Mouse (Mus musculus) retina, adult 2 months (tissue): ENCODE measurements at regions not wholly inside any gene's neighbourhood (a gene's known extent, or its start where the extent isn't known, plus 50 kb on each side); places are given as distances from the start of the nearest gene placed in this dataset.

Experiments used
- DNase-seq: peaks from one replicate; pipeline ENCODE4 v3.0.0-alpha.2; 2012; ENCODE audit warnings: low read depth, low spot score

DNA sequence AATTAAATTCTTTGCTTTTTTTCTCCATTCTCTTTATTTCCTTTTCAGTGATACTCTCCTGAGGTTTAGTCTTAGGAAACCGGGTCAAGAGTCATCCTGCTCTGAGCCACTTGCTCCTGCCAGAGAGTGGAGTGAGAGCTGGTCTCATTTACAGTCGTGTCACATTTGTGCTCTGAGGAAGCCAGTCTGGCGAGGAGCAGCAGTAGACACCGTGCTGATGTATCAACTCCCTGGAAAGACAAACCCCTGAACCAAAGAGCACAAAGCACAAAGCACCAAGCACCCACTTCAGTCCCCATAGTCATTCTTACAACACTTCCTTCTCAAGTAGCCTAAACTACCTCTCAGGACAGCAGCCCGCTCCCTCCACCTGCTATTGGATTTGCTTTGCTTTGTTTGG is 390.7 kb downstream of the Wdr11 start:
- DNase-seq = no peak

DNA sequence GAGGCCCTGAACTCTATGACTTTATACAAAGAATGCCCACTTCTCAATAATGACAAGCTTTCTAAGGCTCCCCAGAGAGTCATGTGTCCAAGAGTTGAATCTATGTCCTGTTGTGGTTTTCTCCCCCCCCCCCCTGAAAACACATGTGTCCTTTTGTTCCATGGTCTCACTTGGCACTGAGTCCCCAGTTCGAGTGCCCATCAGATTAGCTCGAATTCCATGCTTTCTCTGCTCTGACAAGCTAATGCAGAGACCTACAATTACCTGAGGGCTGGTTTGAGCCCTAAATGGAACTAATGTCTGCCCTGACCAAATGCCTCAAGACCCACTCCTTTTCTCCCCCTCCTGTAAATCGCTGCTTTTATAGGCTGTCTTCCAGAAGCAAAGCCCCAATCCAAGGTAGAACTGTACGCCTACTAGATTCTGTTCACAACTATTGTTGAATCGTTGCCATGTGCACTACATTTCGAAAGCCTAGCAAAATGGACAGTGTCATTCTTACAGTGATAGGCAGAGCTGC is 392.0 kb downstream of the Wdr11 start:
- DNase-seq = no peak

DNA sequence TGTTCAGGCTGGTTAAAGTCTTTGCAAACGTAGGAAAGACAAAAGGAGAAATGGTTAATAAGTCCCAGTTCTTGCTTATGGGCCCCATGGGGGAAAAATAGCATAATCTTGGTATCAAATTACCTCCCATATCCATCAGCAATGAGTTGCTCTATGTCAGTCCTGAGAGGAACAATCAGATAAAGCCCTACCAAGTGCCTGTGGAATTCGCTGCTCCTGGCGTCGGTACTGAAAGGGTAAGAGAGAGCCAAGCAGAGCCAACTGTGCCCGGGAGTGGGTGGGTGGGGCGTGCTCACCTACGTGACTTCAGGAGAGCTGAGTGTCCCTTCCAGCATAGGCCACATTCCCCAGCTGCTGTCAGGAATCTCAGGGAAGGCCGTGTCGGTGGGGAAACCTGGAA is 392.7 kb downstream of the Wdr11 start:
- no peak for DNase-seq

DNA sequence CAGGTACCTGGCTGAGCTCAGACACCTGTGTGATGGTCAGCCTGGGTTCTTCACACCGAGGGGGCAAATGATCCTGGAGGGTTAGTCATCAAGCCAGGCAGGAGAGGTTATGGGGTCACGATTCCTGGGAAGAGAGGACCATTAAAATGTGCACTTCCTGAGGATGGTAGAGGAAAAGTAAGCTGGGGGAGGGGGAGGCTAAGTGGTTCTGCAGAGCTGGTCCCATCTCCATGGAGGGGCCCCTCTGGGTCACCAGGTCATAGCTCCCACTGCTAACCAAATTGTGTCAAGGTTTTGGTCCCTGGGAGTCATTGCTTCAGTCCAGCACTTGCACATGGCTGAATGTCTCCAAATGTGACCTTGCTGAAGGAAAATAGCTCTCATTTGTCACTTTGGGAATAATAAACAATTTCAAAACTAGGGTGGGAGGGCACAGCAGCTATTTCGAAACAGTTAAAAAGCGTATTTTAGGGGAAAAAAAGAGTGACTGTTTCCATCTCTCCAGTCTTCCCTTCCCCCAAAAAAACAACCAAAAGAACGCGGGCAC is 395.5 kb downstream of the Wdr11 start:
- no peak for DNase-seq

DNA sequence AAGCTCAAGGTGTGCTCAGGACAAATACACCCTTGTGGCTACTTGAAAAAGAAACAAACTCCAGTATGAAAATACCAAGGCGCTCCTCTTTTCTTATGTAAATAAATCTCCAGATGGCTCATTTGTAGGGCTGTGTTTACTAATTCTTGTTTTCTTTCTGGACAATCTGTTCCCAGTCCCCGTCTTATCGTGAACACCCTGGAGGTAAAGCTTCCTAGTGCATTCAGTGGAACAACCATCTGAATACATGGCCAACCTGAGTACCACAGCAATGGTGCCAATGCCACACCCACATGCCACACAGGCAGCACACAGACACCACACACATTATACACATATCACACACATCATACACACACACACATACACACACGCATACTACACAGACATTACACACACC is 396.1 kb downstream of the Wdr11 start:
- DNase-seq = no peak

DNA sequence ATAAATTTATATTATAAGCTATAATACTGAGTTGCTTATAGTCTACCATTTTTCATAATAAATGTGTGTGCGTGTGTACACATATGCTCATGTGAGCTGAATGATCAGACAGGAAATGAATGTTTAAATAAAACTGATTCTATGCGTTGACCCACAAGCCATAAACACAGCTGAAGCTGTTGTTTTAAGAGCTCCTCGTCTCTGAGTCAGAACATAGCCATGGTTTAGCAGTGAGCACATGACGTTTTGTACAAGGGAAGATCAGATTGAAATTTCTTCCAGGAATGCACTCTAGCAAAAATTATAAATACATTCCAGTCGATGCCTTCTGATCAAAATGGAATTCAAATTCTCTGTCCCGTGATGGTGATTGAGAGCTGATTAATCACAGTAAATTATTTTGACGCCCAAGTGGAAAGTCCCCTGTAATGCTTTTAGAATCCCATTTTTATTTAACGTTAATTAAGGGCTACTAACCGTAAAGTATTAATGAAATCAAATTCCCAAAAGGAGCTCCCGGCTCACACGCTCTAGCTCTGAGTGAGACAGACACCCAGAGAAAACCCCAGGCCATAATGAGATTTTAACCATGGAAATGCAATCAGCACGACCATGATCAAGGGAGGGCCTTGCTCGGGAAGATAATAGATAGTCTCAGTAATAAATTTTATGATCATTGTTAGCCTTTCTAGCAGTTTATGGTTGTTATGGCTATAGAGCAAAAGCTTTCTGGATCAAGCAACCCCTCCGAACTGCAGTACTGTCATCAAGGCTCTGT is 402.0 kb downstream of the Wdr11 start:
- no peak for DNase-seq

DNA sequence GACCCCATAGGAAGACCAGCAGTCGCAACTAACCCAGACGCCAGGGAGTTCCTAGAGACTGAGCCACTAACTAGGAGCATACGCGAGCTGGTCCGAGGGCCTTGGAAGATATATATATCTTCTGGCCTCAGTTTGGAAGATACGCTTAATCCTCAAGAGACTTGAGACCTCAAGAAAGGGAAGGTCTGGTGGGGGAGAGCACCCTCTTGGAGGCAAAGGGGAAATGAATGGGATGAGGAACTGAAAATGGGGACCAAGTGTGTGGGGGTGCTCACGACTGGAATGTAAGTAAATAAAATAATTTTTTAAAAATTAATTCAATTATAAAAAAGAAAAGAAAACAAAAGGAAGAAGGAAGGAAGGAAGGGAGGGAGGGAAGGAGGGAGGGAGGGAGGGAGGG is 403.9 kb downstream of the Wdr11 start:
- DNase-seq = no peak

DNA sequence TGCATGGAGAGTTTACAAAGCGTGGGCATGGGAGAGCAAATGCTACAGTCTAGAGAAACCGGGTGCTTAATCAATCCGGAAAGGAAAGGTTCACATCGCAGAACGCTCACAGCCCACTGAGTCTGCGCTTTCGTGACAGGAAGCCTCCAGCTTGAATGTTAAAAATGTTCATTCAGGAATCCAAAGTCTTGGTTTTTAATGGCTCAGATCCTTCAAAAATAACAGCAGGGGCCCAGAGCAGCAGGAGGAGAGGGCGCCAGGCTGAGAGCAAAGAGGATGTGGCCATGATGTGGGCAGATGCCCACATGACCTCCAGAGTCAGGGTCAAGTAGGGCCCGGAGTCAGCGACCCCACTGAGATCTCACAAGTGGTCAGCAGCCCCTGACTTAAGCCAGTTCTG is 409.4 kb downstream of the Wdr11 start:
- DNase-seq = no peak

DNA sequence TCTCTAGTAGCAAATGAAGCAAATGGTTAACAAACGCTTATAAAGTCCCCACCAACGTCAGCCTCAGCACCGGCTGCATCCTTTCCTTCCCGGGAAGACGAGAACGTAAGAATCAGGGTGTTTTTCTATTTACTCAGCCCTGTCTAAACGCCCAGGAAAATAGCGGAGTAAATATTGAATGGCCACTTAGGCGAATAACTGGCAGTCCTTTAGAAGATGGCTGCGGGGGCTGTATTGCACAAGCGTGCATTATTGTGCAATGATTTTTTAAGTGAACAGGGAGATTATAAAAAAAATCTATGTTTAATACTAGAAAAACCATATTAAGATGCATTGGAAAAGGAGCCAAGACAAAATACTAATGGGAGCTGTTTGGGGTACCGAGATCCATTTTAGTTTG is 410.3 kb downstream of the Wdr11 start:
- DNase-seq = no peak

DNA sequence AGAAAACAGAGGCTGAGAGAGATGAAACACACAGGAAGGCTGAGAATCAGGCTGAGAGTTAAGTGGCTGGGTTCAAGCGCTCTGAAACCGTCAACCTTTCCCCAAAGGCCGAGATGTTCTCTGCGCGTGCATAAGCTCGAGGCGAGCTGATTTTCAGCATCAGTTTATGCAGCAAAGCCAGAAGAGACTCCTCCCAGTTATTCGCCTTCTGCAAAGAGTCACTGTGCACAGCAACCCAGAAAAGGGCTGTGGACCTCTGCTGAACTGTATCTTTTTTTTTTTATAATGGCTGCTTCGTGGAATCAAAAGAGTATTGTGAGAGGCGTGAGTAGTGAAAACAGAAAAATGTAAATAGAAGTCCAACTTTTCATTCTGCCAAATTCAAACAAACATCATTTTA is 413.7 kb downstream of the Wdr11 start:
- DNase-seq = no peak

DNA sequence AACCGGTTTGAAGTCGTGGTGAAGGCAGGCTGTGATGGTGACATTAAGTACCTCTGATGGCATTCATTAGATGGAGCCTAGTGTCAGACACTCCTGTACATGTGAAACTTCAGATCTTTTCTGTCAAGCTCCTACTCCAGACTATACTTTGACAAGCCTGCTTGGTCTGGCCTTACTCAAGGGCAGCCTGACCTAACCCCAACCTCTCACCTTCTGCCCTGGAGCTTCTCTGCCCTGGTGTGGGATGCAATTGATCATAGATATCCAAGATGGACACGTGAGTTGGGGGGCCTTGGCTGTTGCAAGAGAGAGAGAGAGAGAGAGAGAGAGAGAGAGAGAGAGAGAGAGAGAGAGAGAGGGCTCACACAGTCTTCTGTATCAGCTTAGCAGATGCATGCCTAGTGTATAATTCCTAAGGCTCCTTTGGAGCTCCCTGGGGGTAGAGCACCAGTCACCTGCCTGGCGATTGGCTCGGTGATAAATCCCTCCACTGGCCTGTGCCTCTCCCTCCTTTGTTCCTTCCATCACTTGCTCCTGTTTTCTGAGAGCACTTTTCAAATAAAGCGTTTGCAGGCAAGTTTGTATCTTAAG is 416.4 kb downstream of the Wdr11 start:
- DNase-seq = no peak

DNA sequence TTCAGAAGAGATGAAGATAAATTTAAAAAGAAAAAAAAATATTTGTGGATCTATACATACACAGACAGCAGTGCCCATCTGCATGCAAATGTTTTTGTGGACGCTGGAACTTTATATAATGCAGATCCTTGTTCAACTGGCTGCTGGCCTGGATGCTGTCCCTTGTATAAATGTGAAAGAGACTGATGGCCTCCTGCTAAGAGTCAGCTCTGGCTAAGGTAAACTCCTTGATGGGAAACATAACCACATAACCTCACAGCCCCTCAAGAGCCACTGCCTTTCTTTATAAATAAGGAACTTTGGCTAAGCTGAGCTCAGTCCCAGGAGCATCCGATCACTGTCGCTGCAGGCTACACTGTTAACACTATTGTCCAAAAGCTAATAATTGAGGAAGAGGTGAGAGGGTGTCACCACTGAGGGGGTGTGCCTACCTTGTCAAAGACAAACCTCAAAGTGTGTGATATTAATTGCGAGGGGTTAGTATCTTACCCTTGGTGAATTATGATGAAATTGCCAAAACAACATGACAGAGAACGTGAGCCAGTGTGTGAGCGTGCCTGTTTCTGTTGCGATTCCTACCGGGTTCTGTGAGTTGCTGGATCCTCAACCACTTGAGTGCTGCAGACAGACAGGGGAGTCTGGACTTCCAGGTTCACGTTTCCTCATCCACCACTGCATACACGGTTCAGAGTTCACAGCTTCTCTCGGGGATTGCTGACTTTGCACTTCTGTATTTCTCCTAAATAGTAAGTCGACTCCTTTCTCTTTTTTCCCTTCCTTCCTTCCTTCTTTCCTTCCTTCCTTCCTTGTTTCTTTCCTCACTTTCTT is 417.1 kb downstream of the Wdr11 start:
- no peak for DNase-seq

DNA sequence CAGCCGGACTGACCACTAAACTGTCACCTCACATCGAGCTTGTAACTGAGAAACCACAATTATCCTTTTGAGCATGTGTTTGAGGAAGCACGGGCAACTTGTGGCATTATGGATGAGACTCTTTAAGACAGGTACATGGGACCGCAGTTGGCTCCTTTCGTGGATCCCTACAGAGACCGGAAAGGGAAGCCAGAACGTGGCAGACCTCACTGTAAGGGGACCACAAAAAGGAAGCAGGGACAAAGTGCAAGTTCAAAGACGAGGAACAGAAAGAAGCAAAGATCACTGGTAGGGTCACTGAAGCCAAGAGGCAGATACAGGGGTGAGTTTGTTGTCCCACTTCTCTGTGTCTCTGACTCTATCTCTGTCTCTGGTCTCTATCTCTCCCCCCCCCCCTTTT is 420.4 kb downstream of the Wdr11 start:
- DNase-seq = no peak

DNA sequence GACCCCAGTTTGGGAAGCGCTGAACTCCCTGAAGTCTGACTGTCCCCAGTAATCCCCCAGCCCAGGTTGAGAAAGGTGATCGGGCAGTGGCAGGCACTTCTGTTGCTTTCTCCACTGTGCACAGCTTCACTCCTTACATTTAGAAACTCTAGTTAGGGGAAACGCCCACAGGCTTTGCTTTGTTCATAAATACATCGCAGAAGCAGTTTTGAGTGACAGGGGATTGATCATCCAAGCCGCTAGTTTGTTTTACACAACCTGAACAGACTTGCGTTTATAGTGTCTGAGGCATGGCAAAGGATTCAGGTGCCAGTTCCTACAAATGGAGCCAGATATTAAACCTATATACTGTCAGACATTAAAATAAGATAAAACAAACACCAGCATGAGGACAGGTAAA is 421.4 kb downstream of the Wdr11 start:
- DNase-seq = no peak

DNA sequence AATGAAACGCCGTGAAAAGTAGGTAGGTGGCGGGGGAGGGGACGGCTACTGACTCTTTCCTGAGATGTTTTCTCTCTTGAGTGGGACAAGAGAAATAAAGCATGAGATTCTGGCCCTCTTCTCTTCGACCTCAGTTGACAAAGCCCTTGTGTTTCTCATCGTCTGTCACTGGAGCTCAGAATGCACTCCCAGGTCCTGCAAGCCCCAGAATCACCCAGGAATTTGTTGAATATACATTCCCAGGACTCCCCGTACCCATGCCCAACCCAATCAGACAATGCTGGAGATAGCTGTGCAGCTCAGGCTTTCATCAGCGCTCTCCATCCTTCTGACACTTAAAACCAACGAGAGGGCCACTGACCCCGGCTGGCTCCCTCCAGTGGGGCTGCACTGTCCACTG is 422.9 kb downstream of the Wdr11 start:
- no peak for DNase-seq

DNA sequence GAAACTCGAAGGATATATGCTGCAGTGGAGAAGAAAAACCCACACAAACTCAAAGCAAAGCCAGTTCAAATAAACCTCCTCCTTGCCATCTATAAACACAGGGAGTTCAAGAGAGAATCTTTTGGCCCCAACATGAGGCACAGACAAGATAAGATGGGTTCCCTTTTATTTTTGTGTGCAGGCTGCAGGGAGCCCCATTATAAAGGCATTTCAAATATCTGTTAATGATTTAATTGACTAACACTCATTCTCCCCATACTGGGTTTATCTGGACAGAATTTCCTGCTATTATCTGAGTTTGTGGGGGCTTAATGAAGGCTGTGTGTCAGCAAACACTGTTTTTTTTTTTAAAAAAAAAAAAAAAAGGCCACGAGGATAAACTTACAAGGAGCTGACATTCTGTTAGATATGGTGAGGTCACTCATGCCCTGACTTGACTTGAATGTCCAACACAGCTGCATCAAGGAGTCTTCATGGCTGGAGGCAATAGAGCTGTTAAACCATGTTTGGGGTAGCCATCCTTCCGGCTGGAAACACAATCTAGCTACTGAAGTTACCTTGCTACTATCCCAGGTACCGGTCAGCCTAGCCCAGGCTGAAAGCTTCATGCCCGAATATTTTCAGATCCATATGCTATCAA is 423.8 kb downstream of the Wdr11 start:
- no peak for DNase-seq

DNA sequence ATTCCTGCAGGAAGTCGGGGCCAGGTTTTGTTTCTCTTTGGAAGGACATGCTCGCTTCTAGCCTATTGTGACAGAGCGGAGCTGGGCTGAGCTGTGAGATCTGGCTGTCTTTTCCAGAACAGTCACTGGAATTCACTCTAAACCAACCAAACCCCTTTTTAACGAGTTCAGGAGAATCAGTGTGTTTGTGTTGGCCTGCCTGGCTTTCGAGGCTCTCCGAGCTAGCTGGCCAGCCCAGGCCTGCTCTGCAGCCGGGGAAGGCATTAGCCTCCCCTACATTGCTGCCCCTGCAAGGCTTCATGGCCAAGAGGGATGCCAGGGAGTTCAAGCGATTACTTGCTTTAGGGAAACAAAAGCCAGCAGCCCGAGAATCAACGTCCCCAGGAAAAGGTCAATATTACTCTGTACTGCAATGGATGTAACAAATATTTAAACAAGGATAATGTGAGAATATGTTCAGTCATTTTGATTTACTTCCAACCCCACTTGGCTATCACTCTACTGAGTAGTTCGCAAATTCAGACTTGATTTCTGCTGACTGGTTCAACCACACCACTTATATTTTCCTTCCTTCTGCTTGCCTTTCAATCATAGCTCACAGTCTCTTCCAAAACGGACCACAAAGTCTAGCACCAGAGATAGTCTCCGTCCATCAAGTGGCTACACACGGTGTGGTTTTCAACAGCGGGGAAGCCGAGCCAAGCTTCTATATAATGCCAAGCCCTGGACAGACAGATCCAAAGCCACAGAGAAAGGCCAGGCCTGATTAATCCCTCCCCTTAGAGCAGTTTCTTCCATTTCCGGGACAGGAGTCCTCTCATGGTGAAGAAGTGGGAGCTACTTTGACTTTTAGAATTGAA is 424.6 kb downstream of the Wdr11 start:
- DNase-seq = no peak

DNA sequence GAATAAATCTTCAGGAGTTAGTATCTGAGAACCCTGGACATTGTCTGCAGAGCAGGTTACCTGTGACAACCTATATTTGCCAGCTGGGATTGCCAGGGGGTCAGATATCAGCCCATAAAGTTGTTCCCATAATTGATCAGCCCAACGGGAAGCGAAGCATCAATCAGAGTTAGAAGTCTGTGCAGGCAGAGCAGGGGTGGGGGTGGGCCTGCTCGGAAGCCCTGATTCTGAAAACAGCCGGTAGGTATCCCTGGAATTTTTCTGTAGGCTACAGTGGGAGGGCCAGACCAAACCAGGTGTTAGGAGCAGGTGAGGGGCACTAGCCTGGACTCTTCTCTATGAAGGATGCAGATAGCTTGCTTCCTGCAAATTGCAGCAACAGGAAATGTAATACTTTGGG is 427.2 kb downstream of the Wdr11 start:
- DNase-seq = no peak

DNA sequence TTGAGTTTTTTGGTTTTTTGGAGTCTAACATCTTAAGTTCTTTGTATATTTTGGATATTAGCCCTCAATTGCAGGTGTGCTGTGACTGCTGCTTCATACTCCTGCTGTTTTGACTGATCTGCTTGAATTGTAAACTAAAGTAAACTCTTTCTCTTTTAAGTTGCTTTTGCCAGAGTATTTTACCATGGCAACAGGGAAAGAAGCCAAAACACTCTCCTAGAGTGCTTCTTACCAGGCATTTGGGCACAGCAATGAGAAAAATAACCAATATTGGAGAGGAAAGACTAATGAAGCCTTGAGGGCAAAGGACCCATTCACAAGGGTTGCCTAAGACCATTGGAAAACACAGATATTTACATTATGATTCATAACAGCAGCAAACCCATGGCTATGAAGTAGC is 437.3 kb downstream of the Wdr11 start:
- DNase-seq = no peak

DNA sequence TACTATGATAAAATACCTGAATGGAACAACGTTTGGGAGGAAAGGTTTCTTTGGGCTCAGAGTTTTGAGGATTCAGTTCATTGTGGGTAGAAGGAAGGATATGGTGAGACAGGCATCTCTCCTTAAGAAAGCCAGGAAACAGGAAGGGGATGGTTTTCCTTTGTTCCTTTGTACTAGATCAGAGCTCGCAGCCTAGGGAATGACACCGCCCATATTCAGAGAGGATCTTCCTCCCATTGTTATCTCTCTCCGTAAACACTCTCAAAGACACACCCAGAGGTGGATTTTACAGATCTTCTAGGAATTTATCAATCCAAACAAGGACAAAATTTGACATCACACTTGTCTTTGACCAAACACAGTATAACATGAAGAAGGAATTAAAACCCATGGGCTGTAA is 439.0 kb downstream of the Wdr11 start:
- no peak for DNase-seq

DNA sequence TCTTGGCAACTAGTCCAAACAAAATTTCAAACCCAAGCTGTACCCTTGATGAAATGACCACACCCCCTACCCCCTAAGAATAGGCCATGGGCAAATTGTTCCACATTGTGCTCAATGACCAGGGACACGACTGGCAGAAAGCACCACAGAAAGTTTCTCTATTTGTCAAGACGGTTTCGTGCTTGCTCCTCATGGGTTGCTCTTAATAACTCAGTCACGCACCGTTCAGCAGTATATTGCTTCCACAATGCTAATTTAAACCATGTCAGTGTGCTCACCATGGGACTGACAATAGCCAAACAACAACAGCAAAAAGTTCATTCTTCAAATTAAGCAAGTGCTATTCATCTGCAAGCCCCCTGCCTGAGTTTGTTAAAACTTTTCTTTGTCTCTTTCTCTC is 444.6 kb downstream of the Wdr11 start:
- DNase-seq = no peak
